Mouse (Mus musculus) frontal cortex, postnatal 10 days (tissue): ENCODE data around the gene Fto.

Experiments used
- DNase-seq, 2 experiments: peaks; one replicate each; pipeline ENCODE4 v3.0.0; 2022; ENCODE audit warnings: low spot score in 2 of 2, mixed read lengths in 1 of 2

Gene Fto

DNA sequence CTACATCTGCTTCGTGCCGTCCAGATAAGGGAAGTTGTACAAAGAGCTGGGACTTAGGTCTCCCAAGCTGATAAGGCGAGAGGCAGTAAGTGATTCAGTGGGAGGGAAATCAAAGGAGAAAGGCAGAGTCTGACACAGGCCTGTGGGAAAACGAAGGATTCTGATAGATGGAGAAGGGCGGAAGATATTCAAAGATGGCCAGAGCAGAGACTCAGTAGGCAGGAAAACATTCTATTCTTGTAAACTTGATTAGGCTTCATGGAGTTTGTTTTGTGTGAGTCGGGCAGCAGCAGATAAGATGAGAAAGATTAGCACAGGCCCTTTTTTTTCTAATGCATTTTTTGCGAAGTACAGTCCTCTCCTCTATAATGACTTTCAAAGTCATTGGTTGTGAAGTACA, 183.6 kb downstream of the Fto start:
- DNase-seq = no peak

DNA sequence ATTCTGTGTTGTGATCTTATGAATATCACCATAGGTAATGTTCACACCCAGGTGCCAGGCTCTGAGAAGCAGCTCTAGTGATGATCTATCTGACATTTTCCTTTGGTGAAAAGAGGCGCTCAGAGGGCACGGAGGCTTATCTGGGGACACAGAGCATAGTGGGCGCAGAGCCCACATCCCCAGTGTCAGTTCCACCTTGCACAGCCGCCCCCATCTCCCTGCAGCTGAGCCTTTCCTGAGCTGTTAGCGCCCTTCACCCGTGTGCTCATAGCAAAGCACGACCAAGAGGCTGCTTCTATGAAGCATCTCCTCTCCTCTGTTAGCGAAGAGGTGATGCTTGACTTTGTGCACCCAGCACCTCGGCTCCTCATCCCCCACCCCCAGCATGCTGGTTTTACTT, 185.3 kb downstream of the Fto start:
- DNase-seq = no peak

DNA sequence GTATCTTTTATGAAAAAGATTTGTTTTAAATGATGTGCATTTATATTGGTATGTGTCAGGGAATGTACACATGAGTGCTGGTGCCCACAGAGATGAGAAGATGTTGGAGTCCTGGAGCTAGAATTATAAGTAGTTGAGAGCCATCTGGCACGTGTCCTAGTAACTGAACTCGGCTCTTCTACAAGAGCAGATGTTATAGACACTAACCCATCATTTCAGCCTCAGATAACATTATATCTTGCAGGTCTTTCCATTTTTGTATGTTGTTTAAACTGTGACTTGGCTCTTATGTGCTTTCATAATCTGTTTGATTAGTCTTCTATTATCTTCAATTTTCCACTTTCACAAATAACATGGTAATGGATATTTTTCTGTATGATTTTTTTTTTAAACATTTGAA, 186.0 kb downstream of the Fto start:
- no peak for DNase-seq

DNA sequence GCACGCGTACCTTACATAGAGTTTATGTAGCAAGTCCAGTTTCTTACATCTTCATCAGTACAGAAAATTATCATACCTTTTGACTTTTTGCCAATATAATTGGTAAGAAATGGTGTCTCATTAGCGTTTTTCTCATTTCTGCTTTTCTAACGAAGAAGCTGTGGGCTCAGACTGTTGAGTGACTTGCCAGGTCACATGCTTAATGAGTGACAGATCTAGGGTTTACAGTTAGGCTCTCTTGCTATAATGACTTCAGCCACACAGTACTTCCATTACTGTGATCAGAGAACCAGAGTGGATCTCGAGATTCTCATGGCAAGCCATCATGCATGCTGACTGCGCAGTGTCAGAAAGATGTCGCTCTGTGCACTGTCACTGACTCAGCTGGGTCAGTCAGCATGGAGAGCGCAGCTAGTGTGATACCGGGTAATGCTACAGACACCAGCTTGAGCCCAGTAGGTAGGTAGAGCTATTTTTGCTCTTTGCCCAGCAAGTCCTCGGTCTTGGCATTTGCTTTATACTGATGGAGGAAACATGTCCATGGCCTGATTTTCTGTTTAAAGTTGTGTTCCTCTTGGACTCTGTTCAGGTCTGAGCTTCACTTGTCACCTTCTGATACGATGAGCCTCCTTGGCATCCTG, 188.8 kb downstream of the Fto start:
- DNase-seq = no peak

DNA sequence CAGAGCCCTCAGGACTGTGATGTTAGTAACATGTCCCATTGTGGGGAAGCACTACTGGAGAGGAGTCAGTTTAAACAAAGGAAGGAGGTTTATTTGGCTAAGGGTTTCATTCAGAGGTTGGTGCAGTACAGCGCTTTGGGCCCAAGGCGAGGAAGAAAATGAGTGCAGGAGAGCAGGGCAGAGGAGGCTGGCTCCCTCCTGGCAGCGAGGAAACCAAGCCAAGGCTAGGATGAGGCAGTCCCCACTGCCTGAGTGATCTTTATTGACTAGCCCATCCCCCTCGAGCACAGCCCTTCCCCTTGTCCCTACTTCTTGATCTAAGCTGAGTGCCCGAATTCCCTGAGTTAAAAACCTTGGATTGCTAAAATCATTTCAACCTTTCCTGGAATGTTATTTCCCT, 189.5 kb downstream of the Fto start:
- no peak for DNase-seq

DNA sequence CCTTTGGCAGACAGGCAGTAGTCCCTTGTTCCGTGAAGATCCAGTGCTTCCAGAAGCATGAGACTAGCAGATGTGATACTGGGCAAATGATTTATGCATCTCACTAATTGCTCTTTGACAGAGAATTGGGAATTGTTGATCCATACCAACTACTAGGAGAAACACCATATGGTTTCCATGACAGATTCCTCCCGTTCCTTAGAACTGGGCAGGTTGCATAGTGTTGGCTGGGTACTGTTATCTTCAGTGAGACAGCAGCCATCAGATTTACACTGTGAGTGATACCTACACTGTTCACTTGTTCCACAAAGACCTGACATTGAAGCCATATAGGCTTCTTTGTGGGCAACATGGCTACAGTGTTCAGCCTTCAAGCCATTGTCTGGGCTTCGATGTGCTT, 191.0 kb downstream of the Fto start:
- no peak for DNase-seq

DNA sequence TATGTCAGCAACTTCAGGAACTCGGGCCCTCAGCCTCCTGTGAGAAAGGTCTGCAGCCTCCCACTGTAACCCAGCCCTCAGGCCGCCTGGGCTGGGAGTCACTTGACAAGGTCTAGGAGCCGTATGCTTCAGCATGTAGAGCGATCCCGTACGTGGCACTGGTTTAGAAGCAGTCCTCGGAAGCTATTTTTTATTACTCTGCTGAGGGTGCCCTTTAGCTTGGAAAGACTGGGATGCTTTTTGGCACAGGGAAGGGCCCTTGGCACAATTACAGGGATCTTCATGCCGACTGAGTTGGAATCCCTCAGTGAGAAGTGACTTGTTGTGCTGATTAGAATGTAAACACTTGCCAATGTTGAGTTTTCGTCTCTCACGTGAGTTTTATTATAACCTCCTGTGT, 191.6 kb downstream of the Fto start:
- no peak for DNase-seq

DNA sequence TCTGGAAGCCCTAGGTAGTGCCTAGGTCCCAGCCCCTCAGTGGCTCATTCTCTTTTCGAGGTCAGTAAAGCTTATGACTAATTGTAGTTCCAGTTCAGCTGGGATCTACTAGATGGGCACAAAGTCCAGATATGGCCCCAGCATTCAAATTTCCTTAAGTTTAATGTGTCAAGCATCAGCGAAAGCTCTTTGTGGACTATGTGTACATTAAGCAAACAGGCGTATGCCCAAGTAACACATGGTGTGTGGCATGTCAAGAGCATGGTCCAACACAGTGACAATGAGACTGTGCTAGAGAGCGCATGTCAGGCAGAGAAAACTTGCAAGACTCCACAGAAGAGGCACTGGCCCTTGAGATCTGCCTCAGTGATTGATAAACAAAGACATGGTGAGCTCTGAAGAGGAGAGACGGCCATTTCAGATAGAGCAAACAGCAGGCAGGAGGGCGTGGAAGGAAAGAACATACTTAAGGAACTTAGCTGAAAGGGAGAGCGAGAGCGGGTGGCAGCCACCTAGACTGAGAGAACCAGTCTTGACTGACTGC, 192.2 kb downstream of the Fto start:
- DNase-seq = no peak

DNA sequence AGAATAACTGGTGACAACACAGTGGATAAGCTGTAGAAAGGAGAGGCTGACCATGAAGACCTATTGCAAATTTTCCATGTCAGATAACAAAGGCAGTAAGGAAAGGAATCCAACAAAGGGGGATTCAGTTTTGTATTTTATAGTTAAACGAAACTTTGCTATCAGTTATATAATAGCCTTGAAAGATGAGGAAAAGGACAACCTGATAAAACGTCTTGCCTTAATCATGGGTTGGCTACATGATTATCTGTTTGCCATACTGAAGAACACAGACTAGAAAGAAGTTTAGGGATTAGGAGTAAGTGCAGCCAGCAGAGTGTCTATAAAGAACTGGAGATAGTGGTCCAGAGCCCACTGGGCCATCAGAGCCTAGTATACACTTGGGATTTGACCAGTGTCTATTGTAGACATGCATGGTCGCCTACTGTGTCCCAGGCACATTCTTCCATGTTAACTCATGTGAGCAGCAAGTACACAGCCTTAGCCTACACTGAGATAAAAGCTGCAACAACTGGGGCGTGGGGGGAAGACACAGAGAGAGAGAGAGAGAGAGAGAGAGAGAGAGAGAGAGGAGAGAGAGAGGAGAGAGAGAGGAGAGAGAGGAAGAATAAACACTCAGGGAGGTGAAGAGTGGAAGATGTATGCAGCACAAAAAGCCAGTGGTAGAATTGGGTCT, 192.8 kb downstream of the Fto start:
- no peak for DNase-seq

DNA sequence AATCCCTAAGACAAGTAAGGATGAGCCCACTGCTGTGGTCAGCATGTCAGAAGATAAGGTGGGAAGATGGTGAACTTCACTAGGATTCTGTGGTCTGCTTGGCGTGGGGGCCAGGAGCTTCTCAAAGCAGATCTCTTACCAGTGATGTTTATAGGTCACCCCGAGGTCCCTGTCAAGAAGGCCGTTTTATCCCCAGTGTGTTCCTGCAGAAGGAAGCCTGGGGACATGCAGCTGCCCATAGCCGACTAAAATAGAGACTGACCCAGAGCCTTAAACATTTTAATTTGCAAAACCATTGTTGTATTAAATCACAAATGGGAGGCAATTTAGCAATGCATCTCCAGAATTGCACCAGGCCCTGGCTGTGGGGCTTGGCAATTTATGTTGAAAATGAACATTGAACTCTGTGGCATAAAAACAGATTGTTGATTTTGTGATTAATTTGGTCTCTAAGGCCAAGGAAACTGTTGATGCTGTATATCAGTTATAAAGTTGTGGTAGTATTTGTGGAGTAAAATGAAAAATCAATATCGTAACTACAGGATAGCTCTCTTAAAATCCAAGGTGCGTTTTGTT, 193.4 kb downstream of the Fto start:
- DNase-seq = no peak

DNA sequence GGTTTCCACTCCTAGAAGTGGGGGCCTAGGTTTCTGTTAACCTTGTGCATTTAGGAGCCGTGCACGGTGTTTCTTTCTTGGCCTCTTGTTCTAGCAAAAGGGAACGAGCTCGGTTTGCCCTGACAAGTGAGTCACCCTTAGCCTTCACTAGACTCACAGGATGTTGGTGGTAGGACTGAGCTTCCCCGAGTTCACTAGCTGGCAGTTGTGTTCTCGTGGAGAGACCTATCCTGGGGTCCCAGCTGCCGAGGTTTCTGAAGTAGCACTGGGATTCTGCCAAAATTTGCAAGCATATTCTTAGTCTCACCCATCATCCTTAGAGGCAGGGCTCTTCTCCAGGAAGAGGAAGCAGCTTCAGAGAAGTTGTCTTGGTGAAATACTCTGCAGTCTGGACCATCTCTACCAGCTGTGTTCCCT, 194.4 kb downstream of the Fto start:
- DNase-seq = peak in 1 of 2 experiments; percentile 35

DNA sequence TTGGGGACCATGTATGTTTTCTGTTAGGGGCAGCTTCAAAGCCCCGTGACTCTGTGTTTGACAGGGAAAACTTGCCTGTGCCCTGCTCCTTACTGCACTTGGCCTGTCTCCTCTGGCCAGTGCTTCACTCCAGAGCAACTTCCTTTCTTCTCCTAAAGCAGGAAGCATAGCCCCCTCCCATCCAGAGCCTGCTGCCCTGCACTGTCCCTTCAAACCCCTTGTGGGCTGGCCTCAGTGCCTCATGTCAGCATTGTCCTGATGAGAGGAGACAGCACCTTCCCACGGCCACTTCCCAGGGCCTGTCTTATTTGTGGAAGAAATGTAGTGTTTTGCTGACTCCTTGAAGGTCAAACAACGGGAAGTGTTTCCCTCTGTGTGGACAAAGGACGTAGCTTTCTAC, 195.0 kb downstream of the Fto start:
- DNase-seq = no peak

DNA sequence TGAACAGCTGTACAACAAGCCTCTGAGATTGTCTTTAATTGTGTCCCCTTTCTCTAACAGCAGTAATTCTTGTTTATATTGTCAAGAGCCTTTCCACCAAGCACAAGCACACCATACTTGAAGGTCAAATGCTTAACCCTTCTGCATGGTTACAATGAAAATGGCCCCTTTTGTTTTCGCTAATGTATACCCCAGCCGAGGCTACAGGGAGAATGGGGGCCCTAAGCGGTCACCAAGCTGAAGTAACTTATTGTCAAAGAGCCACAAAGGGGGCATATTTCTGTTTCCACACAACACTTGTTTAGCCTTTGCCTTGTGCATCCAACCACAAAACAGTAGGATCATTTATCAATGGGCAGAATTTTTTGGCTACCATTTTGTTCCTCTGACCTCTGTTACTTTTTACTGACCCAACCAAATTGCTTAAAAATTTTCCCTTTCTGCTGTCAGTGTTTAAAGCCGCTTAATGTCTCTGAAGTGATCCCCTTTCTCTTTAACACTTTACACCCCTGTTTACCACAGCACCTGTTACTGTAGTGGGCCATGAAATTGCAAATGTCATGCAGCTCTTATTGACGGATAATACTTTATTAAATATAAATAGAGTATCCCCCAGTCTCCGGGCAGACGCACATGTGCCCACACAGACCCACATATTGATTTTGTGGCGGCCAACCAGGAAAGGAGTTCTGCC, 196.0 kb downstream of the Fto start:
- no peak for DNase-seq

DNA sequence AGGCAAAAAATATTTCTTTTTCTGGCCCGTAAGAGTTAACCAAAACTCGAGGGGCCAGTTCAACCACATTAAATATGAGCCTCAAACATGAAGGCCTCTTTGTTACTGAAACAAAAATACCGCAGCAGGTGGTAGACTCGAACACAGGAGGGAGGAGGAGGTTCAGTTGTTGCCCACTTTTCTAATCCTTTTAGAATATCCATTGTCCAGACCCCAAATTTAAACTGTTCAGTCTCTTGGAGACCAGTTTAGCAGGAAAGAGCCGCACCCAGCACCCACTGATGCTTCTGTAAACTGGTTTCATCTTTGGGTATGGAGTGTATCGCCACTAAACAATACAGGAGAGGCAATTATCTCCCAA, 196.6 kb downstream of the Fto start:
- DNase-seq = no peak

DNA sequence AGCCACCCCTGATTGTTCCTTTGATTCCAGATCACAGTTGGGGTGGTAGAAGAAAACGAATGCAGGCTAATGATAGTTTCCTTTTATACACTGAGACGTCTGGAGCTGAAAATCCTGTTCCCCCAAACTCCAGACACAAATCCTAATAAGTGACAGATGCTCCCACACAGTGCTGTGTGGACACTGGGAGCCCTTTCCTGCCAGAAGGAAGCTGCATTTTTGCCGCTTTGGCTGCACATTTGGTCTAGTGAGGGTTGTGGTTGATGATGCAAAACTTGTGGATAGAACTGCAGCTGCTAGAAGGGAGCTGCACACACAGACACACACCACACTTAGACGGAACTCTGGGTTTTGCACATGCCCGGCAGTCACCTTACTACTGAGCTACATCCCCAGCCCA, 197.4 kb downstream of the Fto start:
- DNase-seq = no peak

DNA sequence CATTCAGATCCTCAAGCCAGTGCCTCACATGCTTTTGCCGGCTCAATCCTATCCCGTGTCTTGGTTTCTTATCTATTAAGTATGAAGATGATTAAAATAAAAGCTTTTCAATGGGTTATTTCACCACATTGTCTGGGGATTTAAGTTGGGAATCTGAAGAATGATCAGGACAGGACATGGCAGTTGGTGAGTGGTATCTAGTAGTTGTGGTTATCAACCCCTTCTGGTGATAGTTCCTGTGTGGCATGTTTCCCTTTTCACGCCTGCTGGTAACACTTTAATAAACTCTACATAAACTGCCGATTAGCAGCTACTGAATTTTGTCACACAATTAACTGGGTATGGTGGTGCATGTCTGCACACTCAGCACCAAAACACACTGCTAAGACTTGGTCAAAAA, 198.6 kb downstream of the Fto start:
- DNase-seq = no peak

DNA sequence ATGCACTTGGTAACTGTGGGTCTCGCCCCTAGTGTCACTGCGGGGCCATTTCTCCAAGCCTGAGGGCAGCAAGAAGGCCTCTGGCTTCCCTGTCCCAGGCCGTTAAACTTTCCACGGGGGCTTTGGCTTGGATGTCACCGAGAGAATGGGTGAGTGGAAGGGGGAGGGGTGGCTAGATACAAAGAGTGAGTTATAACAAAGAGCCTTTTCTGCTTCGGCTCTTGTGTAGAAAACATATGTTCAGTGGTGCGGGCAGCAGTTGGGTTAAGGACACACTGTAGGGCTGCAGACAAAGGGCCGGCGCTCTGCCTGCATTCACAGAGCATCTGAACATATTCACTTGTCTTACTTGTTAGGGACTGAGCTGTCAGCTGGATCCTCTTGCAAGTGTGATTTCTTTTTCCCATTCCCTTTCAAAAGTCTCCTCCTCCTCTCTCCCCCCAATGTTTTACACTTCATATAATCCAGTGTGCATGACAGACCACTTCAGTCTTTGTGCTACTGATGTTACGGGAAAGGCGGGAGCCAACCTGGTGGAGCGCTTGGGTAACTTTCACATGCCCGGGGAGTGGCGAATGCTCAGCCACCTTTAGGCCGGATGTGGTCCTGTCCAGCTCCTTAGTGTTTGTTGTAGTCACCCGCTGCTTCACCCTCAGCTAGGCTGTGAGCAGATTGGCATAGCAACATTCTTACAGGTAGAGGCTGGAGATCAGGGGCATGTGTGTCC, 201.6 kb downstream of the Fto start:
- no peak for DNase-seq

DNA sequence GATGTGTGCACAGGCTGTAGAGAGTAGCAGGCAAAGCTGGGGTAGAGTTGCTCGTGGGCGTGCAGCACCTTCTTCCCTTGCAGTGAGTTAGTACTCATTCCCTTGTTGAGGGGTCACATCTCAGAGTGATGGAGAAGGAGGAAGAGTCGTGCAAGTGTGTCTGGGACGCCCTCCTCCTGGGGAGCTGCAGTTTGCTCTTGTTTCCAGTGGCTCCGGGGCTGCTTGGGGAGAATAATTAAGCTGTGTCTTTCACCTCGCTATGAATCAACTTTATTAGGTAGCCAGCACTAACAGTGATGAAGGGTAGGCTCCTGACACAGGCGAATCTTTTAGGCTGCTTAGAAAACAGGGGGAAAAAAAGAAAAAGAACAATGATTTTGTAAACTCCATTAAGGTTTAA, 203.1 kb downstream of the Fto start:
- no peak for DNase-seq

DNA sequence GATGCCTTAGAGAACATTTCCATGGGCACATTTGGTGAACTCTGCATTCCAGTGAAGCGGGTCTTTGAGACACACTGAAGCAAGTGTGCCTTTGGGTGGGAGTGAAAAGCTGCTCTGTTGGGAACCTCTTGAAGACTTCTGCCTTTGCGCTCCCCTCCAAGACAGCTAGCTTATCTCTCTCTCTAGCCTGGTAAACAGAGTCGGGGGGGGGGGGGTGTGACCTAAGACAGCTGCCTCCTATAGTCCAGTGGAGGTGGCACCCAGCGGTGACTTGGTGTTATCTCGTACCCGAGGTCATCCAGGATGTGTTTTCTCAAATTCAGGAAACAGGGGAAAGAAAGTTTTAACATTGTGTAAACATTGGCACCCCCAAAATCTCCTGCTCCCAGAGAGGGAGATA, 204.8 kb downstream of the Fto start:
- no peak for DNase-seq

DNA sequence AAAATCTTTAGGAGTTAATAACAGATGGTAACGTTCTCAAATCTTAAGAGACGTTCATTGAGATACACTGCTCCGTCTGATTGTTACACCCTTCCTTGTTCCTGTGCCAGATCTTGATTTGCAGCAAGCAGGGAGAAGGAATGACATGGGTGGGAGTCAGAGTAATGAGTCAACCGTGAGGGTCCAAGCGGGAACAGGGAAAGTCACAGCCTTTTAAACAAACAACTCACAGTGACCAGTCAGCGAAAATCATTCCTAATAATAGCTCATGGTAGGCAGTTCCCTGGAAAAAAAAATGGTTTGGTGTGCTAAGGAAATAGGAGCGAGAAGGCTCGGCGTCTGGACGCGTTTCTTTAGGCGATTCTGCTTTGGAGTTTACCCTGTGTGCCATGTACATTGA, 208.9 kb downstream of the Fto start:
- no peak for DNase-seq

DNA sequence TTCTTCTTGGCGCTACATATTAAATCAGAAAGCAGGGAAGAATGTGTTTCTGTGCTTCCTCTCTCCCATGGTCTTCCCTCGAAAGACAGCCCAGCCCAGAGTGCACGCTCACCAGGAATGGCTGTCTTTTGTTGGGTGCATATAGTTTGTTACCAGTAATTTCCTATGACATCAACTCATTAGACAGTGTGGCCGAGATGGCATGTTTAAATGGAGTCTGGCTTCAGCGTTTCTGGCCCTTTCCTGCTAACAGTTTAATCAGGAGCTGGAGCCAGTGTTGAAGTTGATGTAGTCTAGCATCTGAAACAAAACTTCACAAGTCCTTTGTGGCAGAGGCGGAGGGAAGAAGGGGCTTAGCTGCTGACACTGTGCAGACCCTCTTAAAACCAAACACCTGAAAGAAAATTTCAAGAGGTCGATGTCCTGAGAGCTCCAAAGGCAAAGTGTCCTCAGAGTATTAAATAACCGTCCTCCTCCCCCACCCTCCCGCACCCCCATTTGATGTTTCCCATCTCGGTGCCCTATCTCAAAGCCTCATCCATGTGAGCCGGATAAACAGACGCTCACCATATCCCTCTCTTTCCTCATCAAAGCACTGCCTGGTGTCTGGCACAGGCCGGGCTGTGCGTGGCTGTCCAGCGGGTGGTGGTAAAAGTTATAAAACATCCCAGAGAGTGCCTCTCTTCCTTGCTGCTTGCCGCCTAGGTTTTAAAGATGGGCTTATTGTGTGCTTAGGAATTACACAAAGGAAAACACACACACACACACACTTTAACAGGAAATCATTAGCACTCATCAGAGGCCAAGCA, 210.9 kb downstream of the Fto start:
- no peak for DNase-seq
